Mouse (Mus musculus) adrenal gland, adult 2 months (tissue): ENCODE results near the gene Serpina3k. TPM values are rescaled to one million over a fixed set of nuclear protein-coding genes. Genes with fewer than 3 reads are reported as not detected.
"Not testable (repeated sequence)": the region's sequence is repeated elsewhere in the genome, so short reads cannot be mapped to it uniquely, and the experiment has no call there.

Experiments
- DNase-seq: peaks from one replicate; pipeline ENCODE4 v3.0.0; 2021
- long read RNA-seq: library from polyadenylated mRNA; stranded (forward); transcript quantifications from one replicate; pipeline ENCODE4 v2.0.0, GENCODE M21; 2021
- polyA plus RNA-seq: library from polyadenylated mRNA; depleted of rRNA; stranded (reverse); fragments of >200 nt; gene quantifications from 2 replicates; pipeline ENCODE4 v1.2.3, GENCODE M21; 2012; rRNA removed
- total RNA-seq, 2 experiments: library from RNA; stranded (reverse); gene quantifications; 2 replicates each; pipeline ENCODE4 v1.2.3; 2021

Serpina3k gene
- total RNA-seq, result 10 to 100 TPM; 23.4 to 37.3 TPM
- 0.40 and 0.94 TPM in 2 replicates for polyA plus RNA-seq
- long read RNA-seq, transcript Serpina3k-201 (5 exons, 2,057 nt), result major isoform, 14 of 16 reads
- long read RNA-seq, partial matches to known transcripts, result 1 of 16 reads
- long read RNA-seq, other reads (novel, unspliced or antisense), result 1 of 16 reads

- DNase-seq, result peak; percentile 12
Measured at GRCm38 (mm10) chr12:104338226-104338625, at the start of gene Serpina3k, which contains the start of gene Serpina3m. Serpina3k (plus strand) TSS chr12:104338486. Serpina3m (plus strand) TSS chr12:104338486.

DNA sequence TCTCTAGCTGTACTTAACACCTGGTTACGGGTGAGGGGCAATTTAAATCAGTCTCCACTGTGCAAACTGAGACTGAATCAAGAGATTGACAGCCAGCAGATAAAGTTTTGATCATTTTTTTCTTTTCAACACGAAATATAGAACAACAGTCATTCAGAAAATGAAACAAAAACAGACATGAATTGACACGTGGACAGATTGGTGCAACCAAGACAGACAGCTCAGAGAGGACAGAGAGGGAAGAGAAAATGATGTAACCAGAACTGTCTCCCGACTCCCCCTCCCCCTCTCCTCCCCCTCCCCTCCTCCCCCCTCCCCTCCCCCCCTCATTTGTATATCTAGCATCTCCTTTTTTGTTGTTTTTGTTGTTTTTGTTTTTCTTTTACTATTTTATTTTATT is 48.4 kb upstream of the Serpina3k start:
- no peak for DNase-seq

DNA sequence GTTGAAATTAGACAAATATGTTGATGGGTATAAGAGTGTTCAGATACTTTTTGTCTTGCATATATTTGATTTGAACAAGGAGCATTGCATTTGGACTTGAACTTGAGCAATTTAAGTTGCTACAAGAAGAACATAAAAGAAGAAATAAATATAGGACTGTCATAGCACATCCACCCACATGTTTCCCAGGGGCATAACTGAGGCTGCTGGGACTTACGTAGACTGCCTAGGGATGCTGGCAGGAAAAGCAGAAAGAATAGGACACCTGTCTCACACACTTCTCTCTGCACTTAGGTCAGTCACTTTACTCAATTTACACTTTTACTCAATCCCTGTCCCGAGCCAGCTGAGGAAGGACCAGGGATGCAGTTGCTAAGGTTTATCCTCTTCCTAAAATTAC is 44.3 kb upstream of the Serpina3k start:
- DNase-seq, result no peak

DNA sequence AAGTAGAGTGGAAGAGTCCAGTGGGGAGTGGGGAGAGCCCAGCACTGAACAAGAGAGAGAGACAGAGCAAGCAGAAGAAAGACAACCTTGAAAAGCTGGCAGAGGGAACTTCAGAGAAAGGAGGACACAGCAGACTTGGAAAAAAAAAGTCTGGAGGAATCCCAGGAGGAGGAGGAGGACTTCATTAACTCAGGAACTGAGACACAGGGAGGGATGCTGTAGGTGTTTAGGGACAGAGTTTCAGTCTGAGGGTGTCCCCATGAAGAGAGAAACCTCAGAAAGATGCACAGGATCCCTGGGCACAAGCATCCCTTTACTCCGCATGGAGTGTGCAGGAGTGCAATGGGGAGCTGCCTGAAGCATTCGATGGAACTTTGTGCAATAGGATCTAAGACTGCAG is 40.2 kb upstream of the Serpina3k start:
- no peak for DNase-seq

- no peak for DNase-seq
Measured at GRCm38 (mm10) chr12:104305991-104306390, 32.3 kb upstream of the Serpina3k start.

GRCm38 (mm10) chr12:104314253-104314652 is 24.0 kb upstream of the Serpina3k start, which contains the start of gene Serpina3j:
Serpina3j (plus strand) TSS chr12:104314553.
- no peak for DNase-seq

GRCm38 (mm10) chr12:104322454-104322853 is 15.8 kb upstream of the Serpina3k start:
- DNase-seq, result no peak

DNA sequence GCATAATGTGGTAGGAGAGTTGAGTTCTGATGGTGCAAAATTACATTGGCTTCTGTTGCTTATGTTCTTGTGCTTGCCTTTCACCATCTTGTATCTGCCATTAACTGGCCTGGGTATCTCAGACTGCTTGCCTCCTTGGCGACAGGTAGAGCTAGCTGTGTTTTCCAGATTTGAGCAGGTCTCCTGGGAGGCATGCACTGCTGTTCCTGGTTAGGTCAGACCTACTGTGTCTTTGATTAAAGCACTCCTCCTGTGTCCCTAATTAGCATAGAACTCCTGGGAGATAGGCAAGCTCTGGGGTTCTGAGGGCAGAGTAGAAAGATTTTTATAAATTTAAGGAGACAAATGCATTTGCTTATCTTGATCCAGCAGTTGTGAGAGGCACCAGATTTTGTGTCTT is 6.6 kb upstream of the Serpina3k start:
- no peak for DNase-seq

GRCm38 (mm10) chr12:104336873-104337272 is 1.4 kb upstream of the Serpina3k start:
- DNase-seq, result not testable (repeated sequence)

GRCm38 (mm10) chr12:104338705-104339104 is 419 bp downstream of the Serpina3k start:
- DNase-seq, result no peak

DNA sequence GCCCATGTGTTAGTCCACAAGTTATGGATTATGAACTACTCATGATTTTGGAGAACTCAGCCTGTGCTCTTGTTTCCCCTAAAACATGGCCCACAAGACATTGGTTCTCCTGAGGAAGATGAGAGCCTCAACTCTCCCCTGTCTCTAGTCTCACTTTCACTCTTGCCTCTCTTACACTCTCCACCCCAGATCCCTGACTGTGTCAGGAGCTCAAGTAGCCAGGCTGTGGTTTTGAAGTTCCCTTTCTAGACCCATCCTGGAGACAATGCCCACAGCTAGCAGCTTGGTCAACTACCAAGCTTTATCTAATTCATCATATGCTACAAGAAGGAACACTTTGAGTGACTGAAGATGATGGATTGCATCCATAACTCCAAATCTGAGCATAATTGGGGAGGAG is 4.2 kb downstream of the Serpina3k start:
- not testable (repeated sequence) for DNase-seq

DNA sequence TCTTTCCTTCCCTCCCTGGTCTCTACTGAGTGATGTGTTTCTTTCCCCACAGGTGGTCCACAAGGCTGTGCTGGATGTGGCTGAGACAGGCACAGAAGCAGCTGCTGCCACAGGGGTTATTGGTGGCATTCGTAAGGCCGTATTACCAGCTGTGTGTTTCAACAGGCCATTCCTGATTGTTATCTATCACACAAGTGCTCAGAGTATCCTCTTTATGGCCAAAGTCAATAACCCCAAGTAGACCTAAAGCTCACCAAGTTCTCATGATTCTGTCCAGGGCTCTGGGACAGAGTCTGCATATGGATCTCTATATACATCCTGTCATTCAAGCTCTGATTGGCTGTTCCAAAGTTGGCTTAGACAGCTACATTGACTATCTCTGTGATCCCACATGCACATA is 6.9 kb downstream of the Serpina3k start:
- DNase-seq, result no peak

- DNase-seq, result no peak
Measured at GRCm38 (mm10) chr12:104345707-104346106, 7.4 kb downstream of the Serpina3k start.

DNA sequence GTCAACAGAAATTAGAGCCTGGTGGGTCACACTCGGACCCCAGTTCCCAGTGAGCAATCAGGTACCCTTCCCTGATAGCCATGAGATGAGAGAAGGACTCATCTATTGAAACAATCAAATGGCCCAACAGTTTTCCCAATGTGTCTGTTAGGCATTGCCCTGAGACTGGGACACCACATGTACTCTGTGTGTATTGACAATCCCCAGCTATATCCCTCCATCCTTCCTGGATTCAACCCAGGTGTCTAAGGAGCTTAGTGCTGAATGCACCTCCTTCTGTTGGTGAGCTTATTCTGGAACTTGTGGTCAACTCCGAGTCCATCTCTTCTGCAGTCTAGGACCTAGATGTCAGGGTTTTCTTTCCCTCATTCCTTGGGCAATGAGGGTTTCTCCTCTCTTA is 8.8 kb downstream of the Serpina3k start:
- no peak for DNase-seq

DNA sequence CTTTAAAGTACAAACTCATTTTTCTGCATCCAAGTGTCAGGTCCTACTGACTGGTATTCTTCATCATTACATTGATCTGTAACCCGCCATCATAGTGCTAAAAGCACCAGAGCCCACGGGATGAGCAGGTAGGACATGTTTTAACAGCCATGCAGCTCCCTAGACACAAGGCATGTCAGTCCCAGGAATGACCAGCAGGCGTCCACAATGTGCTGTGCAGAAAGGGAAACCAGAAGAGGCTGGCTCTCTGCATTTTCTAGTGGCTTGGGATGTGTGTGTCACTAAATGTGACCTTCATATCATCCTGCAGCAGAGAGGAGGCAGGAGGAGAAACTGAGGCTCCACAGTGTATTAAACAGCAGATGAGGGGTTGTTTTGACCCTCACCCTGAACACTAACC is 13.5 kb downstream of the Serpina3k start:
- peak; percentile 34 for DNase-seq

- DNase-seq, result no peak
Measured at GRCm38 (mm10) chr12:104356006-104356405, 17.7 kb downstream of the Serpina3k start.

GRCm38 (mm10) chr12:104369986-104370385 is 31.7 kb downstream of the Serpina3k start:
- DNase-seq, result no peak

- not testable (repeated sequence) for DNase-seq
Measured at GRCm38 (mm10) chr12:104377179-104377578, 38.9 kb downstream of the Serpina3k start.

DNA sequence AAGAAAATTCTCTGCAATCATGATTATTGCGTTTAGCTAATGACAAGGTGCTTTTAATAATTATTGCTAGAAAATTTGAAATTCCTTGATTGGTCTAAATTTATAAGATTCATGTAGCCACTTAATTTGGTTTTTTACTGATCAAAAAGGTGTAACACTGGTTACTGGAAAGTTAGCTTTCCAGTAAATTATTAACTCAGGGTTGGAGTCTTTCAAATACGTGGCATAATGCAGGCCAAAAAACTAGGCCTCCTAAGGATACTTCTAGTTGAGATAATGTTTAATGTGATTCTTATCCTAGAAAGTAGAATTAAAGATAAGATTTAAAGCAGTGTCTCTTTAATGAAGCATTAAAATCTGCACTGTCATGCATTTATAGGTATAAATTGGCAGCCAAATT is 40.1 kb downstream of the Serpina3k start:
- not testable (repeated sequence) for DNase-seq

GRCm38 (mm10) chr12:104378815-104379214 is 40.5 kb downstream of the Serpina3k start:
- DNase-seq, result not testable (repeated sequence)

DNA sequence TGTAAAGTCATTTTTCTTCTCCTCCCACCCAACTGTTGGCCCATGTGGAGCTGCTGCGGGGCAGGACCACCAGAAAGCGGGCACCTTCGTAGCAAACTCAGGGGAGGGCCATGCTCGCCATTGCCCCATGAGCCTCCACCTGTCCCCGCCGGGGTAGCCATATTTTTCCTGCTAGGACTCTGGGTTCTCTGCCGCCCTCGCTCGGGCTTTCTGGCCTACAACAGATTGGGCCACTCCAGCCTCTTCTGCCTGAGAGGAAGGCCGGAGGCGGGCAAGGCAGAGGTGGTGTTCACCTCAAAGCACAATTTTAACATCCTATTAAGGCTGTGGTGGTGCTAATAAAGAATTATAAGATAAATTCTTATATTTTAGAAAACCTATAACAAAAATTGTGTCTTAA is 41.6 kb downstream of the Serpina3k start:
- no peak for DNase-seq

DNA sequence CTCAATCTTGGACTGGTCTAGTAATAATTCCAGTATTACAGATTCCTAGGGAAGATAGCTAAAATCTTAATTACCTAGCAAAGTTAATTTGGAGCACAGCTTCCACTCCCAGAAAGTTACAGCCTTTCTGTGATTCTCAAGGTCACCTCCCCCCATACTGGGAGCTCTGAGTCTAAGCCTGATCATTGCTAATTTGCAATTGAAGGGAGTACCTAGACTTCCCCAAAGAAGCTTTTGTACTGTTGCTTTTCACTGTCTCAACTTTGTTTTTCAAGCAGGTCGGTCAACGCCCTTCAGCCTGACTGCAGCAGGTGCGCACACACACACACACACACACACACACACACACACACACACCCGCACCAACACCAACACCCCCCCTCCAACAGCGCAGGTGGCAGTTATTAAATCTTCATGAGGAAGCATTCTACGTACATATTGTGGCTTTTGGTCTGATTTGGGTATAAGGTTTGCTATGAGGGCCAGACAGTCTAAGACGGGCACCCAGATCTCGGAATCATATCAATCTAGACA is 42.9 kb downstream of the Serpina3k start:
- DNase-seq, result not testable (repeated sequence)

GRCm38 (mm10) chr12:104385987-104386386 is 47.7 kb downstream of the Serpina3k start:
- peak; percentile 17 for DNase-seq

GRCm38 (mm10) chr12:104386878-104387277 is 48.6 kb downstream of the Serpina3k start:
- peak; percentile 31 for DNase-seq
